Mouse (Mus musculus) heart, postnatal 10 days (tissue): Measurements from ENCODE around the gene Platr25. TPM values are rescaled to one million over a fixed set of nuclear protein-coding genes. Genes with fewer than 3 reads are reported as not detected.
"Not testable (repeated sequence)": the region's sequence is repeated elsewhere in the genome, so short reads cannot be mapped to it uniquely, and the experiment has no call there.

Source experiments
- DNase-seq, 2 experiments: peaks; one replicate each; pipeline ENCODE4 v3.0.0; 2021
- intact Hi-C: fragments of 180-260 bp; cut with DNase I; formaldehyde crosslinking; loops from one replicate; pipeline ENCODE4 v1.15.1; 2025
- total RNA-seq, 2 experiments: library from RNA; stranded (reverse); gene quantifications; 2 replicates each; pipeline ENCODE4 v1.2.3; 2021

The Platr25 gene
- total RNA-seq = 1 to 10 TPM; 4.4 to 5.4 TPM

DNA sequence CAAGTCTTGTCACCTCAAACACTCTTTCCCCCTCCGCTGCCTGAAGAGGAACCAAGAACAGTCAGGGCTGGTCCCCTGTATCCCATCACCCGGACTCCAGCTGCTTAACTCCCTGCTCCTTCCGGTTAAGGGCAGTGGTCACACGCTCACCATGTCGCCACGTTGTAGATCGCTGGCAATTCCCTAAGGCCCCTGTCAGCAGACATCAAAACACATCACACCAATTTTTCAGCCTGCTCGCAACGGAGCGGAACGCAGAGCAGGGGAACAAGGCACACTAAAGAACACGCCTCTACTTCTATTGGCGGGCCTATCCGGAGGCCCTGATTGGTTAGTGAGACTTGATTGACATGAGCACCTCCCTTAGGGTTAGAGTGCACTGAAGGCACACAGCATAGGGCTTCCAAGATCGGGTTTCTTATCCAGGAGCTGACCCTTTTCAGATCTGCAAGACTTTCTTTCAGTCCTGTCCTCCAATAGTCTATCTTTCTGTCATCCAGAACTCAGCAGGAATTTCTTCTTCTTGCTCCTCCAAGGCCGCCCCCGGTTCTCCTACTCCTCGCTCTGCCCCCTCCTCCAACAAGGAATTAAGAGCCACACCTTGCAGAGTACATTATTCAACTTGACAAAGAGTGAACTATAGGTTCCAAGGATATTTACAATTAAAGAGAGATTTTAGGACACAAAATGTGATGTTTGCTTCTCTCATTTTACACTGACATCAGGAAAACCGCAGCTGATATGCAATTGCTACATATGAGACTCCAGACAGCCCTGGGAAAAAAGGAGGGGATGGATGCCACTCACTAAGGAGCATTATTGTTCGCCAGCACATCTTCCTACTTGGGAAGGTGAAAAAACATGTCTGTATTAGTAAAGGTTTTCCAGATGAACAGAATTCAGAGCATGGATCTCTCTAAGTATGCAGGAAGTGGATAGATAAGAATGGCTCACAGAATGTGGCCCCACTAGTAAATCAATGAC, at the start of gene Platr25:
Gene Platr25, minus strand, starts transcription at position 278 of the 984 bp plus-strand sequence.
- intact Hi-C loops = loop anchor here (10.0 kb wide), 1 partner anchor 136 kb away; the partner anchor contains the start of gene 6720489N17Rik
- DNase-seq = peak; percentile 73 to 81

GRCm38 (mm10) chr13:62807981-62808380, 47.5 kb upstream of the Platr25 start:
- intact Hi-C loops = not testable (repeated sequence)

GRCm38 (mm10) chr13:62786135-62786493, 25.6 kb upstream of the Platr25 start:
- intact Hi-C loops, DNase-seq: not testable (repeated sequence)

More at GRCm38 (mm10) chr13:62807981-62808380, 47.5 kb upstream of the Platr25 start:
- not testable (repeated sequence) for DNase-seq

DNA sequence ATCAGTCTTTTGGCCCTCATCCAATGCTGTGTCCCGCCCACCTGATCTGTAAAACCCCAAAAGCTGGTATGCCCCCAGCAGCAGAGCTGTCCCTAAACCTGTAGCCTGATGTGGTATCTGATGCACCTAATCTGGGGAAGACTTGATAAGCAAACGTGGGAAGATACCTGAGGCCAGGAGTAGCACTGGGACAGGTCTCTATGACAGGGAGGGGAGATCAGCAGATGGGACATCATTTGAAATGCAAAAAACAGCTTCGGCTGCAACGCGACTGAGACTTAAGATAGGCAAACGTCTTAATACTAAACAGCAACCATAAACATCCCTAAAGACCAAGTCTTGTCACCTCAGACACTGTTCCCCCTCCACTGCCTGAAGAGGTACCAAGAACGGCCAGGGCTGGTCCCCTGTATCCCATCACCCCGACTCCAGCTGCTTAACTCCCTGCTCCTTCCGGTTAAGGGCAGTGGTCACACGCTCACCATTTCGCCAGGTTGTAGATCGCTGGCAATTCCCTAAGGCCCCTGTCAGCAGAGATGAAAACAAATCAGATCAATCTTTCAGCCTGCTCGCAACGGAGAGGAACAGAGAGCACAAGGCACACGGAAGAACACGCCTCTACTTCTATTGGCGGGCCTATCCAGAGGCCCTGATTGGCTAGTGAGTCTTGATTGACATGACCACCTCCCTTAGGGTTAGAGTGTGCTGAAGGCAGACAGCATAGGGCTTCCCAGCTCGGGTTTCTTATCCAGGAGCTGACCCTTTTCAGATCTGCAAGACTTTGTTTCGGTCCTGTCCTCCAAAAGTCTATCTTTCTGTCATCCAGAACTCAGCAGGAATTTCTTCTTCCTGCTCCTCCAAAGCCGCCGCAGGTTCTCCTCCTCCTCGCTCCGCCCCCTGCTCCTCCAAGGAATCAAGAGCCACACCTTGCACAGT, 25.0 kb upstream of the Platr25 start, which contains the start of gene Gm5141:
Gene Gm5141, minus strand, starts transcription at position 610 of the 936 bp plus-strand sequence.
- DNase-seq = peak; percentile 43 to 58
- intact Hi-C loops = not testable (repeated sequence)

DNA sequence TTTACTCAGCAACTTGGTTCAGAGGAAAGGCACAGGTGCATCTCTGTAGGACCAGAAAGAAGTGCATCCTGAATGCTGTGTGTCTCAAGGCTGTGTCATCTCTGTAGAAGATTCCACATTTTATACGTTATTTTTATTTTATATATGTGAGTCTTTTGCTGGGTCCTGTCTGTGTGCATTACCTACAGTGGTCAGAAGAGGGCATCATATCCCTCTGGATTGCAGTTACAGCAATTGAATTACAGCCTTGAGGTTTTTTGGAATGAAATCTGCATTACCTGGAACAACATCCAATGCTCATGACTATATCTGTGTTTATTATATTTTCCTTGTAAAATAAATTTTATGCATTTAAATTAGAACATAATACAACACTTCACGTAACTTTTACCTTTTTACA, 3.3 kb upstream of the Platr25 start:
- intact Hi-C loops = loop anchor here (2.0 to 10.0 kb wide), 2 partner anchors 91 to 139 kb away; partner anchors contain the start of gene 6720489N17Rik
- DNase-seq = peak; percentile 29 to 49

GRCm38 (mm10) chr13:62733322-62733721, 27.2 kb downstream of the Platr25 start:
- intact Hi-C loops = no loop called here
- no peak for DNase-seq

DNA sequence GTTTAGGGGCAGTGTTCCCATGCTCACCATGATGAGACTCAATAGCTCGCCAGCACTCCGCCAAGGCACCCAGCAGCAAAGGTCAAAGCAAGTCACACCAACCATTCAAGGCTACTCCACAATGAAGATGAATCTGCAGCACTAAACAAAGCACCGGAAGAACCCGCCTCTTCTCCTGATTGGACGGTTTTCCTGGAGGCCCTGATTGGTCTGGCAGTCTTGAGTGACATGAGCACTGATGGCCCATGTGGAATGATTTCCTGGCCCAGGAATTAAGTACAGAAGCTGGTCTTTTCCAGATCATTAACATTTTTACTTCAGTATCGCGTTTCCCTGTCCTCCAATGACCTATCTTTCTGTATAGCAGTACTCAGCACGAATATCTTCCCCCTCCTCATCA, 47.9 kb downstream of the Platr25 start:
- intact Hi-C loops, DNase-seq: not testable (repeated sequence)

DNA sequence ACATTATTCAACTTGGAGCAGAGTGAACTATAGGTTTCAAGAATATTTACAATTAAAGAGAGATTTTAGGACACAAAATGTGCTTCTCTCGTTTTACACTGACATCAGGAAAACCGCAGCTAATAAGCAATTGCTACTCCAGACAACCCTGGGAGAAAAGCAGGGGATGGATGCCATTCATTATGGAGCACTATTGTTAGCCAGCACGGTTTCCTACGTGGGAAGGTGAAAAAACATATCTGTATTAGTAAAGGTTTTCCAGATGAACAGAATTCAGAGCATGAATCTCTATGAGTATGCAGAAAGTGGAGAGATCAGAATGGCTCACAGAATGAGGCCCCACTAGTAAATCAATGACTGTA, 75.2 kb downstream of the Platr25 start:
- DNase-seq = peak in 1 of 2 experiments; percentile 1
- intact Hi-C loops = not testable (repeated sequence)

- peak; percentile 55 to 59 for DNase-seq
- intact Hi-C loops = not testable (repeated sequence)
Observed at GRCm38 (mm10) chr13:62684608-62685286, 75.8 kb downstream of the Platr25 start.

- intact Hi-C loops = no loop called here
Observed at GRCm38 (mm10) chr13:62653369-62653743, 107.2 kb downstream of the Platr25 start.

GRCm38 (mm10) chr13:62652681-62653368, 107.7 kb downstream of the Platr25 start:
- DNase-seq = peak; percentile 81 to 84
- intact Hi-C loops = not testable (repeated sequence)

More at GRCm38 (mm10) chr13:62653369-62653743, 107.2 kb downstream of the Platr25 start:
- DNase-seq = no peak

GRCm38 (mm10) chr13:62627071-62627470, 133.4 kb downstream of the Platr25 start:
- peak; percentile 4 to 59 for DNase-seq
- intact Hi-C loops = loop anchor here (1.0 to 10.0 kb wide), 2 partner anchors 138 to 229 kb away; partner anchors contain the start of gene Platr25

DNA sequence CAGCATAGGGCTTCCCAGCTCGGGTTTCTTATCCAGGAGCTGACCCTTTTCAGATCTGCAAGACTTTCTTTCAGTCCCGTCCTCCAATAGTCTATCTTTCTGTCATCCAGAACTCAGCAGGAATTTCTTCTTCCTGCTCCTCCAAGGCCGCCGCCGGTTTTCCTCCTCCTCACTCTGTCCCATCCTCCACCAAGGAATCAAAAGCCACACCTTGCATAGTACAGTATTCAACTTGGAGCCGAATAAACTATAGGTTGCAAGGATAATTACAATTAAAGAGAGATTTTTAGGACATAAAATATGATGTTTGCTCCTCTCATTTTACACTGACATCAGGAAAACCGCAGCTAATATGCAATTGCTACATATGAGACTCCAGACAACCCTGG, 136.2 kb downstream of the Platr25 start:
- intact Hi-C loops = loop anchor here (10.0 kb wide), 1 partner anchor 141 kb away; the partner anchor contains the start of gene Platr25
- not testable (repeated sequence) for DNase-seq

DNA sequence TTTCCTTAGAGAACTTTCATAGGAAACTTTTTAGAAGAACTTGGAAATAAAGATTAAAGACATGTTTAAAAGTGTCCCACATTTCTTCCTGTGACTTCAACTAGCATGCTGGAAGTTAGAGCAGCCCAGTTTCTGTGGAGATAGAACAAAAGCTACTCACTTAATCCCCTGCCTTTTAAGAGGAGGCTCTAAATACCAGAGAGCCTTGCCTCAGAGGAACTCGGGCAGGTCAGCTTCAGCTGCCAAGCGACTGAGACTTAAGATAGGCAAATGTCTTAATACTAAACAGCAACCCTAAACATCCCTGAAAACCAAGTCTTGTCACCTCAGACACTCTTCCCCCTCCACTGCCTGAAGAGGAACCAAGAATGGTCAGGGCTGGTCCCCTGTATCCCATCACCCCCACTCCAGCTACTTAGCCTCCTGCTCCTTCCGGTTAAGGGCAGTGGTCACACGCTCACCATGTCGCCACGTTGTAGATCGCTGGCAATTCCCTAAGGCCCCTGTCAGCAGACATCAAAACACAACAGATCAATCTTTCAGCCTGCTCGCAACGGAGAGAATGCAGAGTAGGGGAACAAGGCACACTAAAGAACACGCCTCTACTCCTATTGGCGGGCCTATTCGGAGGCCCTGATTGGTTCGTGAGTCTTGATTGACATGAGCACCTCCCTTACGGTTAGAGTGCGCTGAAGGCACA, 136.8 kb downstream of the Platr25 start, which contains the start of gene 6720489N17Rik:
Gene 6720489N17Rik, minus strand, starts transcription at position 606 of the 700 bp plus-strand sequence.
- intact Hi-C loops = loop anchor here (10.0 kb wide), 1 partner anchor 141 kb away; the partner anchor contains the start of gene Platr25
- DNase-seq = peak; percentile 87 to 89
